Mouse (Mus musculus): Measurements from ENCODE around the gene Os9.

- no peak for TF ChIP-seq CTCF (conservative IDR thresholded peaks at IDR 0.05; ENCODE audit: low read length)
- TF ChIP-seq NANOG (IDR thresholded peaks at IDR 0.05; ENCODE audit: borderline replicate concordance, low read length): no peak
These were observed 30.1 kb downstream of the Os9 start for GRCm38 (mm10) chr10:127090560-127091411.
